Mouse (Mus musculus): Measurements from ENCODE around the gene Plxdc1.

The Plxdc1 gene

DNA sequence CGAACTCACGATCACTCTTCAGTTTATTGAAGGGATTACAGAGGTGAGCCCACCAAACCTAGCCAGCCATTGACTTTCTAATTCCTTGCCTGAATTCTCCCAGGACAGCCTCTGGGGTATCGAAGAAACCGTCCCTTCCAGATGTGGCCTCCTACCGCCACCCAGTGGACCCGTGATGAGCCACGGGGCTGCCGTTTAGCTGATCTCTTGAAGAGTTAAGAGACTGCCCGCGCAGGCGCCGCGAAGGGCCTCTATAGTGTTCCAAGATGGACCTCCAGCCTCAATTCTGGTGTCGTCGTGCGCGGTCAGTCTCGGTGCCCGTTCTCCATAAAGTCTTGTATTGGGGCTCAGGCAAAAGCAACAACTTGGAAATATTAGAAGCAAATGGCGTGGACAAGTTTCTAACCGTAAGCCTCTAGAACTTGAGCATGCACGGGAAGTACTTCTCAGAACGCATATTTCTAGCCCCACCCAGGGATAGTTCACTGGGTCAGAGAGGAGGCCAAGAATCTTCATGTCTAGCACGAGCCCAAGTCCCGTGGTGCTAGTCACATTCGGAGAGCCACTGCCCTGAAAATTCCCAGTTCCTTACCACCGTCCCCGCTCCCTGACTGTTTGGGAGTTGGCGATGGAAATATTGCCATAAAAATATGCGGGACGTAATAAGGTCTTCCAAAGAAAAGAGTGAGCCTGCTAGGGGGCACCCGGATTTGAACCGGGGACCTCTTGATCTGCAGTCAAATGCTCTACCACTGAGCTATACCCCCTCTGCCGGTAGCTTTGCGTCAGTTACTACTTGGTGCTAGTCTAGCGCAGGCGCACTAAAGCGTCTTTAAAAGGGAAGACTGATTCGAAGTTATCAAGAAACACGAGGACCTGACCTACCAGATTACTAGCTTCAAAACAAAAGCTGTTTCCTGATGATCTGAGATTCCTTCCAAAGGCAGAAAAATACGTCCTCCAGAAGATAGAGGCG lies 1.6 kb upstream of the Plxdc1 start:
- DNase-seq, result peak; percentile 94

DNA sequence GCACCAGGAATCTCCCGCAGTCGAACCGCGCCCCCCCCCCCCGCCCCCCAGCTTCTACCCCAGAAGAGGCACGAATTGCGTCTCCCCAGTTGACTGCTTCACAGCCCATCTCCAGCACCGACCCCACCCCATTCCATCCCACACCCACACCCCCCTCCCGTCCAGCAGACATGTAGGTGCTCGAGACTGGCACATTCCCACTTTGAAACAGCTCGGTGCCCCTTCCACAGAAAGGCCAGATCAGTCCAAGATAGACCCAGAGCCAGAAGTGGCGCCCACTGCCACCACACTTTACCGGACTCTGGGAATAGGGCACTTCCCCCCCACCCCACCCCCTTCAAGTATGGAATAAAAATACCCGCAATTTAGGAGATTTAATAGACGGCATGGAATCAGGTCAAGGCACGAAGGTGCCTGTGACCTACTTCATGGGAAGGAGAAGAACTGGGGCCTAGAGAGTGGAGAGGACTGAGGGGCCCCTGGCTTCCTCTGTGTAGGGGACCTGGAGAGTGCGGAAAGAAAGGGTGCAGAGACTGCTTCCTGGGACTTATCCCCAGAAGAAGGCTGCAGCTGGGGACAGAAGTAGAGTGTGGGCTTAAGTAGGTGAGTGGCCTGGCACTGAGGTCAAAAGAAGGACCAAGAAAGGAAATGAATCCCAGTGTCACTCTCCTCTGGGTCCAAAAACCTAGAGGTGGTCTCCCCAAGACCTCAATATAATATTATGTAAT lies 658 bp upstream of the Plxdc1 start:
- DNase-seq, result peak; percentile 47

DNA sequence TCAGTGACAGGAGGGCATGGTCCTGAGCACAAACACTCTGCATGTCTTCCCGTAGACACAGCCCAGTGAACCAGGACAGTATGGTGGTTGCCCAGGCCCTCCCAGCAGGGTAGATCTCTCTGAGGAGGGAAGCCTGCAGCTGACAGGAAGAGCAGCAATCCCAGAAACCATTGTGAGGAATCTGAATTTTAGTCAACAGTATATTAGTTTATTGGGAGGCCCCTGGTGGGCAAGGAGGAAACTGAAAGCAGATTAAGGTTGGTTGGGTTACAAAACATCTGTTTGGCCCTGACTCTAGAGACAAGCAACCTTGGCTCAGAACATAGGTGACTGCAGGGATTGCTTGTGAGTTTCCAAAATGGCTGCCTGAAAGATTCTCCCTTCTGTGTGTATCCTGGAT lies 2.3 kb downstream of the Plxdc1 start:
- peak; percentile 61 for DNase-seq

DNA sequence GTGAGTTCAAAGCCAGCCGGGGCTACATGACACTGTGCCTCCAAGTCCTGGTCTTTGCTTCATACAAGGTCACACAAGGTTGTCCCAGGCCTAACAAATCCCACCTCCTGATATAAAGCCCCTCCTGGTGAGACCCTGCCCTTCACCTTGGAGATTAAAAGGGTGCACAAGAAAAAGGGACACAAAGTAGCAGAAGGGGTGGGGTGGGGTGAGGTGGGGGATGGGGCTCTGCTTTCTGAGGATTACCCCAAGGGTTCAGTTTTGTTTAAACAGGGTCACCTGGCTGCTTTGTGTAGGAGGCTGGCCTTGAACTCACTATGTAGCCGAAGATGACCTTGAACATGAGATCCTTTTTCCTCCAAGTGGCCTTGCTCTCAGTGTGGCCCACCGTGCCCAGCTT lies 2.7 kb downstream of the Plxdc1 start:
- DNase-seq, result no peak

DNA sequence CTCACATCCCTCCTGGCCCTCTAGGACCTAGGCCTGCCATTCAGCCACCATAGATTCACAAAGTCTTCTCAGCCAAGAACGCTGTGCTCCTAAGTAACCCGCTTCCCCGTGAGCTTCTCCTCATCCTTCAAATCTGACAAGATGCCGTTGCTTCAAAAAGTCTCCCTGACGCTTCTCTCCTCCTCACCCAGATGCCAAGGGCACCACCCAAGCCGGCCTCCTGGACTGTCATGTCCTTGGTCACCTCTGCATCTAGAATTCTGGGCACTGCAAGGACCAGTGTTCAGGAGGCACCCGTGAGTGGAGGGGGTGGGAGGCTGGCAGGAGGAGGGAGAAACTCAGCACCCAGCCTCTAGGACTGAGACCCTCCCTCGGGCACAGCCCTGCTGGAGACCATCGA lies 3.5 kb downstream of the Plxdc1 start:
- DNase-seq, result no peak

DNA sequence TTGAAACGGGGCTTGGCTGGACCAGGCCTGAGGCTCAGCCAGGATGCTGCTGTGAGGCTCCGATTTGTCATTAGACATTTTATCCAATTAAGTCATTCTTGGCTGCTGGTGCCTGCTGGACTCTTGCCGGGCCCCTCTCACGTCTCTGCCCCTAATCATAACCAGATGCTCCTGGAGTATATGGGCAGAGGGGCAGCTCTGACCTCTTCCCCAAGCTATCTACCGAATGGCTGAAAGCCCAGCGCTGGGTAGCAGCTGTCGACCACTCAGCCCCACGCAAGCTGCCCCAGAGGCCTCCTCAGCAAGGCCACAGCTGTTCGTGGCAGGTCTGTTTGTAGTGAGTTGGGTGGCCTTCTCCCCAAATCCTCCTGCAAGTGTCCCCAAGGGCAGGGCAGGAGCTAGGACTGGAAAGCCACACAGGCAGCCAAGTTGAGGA lies 5.7 kb downstream of the Plxdc1 start:
- DNase-seq, result no peak

DNA sequence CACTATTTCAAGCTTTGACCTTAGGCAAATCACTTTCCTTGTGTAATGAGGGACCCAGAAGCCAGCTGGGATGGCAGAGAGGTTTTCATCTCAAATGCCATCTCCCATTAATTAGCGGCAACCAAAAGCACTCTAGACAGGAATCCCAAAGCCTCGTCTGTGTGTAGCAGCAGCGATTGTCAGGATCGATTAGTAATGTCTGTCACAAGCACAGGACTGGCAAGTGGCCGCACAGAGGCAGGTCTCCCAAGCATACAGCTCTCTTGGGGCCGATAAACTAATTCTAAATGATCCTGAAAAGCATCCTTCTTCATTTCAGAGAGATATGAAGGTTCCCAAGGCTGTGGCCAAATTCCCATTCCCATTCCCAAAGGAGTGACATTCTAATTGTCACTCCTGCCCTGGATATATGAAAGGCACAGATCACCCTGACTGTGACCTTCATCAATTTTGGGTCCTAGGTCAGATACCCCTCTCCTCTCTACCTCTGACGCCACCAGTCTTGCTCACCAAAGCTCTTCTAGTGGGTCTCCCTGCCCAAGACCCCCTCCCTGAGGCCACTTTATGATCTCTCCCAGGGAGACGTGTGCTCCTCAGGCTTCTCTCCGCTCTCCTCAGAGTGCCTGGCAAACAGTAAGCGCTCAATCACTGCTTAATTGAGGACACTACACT lies 6.3 kb downstream of the Plxdc1 start:
- no peak for DNase-seq

DNA sequence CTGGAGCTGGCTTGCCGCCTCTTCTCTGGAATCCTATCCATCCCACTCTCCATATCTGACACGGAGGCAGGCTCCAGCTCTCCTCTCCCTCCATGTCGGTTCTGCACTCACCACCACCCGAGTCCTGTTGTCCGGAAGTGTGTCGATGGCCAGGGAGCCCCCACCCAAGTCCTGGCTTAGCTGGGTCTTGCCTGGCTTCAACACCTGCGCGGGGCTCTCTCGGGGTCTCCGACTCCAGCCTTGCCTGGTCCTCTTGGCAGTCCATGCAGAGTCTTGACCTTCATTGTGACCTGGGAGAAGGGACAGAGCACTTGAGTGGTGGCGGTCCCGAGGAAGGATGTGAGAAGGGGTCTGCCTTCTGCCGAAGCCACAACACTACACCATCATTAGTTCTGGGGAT lies 7.9 kb downstream of the Plxdc1 start:
- no peak for DNase-seq

DNA sequence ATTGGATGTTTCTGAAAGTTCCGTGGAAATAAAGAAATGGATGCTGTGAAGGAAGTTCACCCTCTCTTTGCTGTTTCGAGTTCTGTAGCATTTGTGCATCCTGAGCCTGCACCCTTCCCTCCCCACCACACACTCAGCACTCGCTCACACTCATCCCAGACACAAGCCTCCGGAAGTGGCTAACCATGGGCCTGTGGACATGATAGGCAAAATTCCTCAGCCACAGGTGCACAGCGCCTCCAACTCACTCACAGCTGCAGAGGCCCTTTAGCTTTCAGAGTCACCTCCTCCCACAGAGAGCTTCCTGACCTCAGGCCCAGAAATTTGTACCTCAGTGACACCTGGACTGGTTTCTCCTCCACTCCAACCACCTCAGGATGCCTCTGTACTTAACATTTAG lies 8.4 kb downstream of the Plxdc1 start:
- DNase-seq, result peak; percentile 83

DNA sequence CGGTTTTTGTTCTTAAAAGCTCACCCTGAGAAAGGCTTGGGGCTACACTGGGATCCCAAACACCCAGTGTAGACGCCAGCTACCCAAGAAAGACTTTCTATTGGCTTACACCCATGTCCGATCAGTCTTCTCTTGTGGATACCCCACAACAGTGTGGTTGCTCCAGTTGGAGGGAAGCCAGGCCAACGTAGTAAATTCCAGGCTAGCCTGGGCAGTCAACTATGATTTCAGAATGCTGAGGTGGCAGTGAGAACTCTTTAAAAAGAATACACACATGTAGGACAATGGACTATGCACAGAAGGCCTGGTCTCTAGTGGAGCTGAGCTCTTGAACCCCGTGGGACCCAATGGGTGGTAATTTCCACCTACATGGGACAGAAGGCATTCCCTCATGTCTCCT lies 11.5 kb downstream of the Plxdc1 start:
- DNase-seq, result no peak

DNA sequence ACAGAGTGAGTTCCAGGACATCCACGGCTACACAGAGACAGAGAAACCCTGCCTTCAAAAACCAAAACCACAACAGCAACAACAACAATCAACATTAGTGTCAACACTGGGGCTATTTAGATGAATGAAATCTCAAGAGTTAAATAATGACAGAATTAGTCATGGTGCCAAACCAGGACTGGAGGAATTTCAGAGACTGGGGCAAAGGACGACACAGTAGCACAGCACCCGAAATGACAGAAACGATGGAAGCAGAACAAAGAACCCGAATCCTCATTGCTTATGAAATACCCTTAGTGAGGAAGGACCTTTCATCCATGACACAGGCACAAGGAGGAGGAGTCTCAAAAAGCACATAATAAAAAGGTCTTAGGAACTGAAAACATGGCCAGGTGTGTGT lies 12.1 kb downstream of the Plxdc1 start:
- DNase-seq, result no peak

DNA sequence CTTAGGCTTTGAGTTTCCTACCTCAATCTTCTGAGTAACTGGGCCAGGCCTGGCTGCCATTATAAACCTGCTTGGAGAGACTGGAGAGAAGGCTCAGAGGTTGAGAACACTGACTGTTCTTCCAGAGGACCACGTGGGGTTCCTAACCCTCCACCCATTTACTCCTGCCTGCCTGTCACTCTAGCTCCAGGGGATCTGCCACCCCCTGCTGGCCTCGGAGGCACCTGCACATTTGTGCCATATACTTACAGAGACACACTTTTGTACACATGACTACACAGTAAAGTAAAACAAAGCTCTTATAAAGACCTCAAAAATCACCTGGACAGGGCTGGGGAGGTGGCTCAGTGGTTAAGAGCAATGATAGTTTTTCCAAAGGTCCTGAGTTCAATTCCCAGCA lies 13.8 kb downstream of the Plxdc1 start:
- no peak for DNase-seq

DNA sequence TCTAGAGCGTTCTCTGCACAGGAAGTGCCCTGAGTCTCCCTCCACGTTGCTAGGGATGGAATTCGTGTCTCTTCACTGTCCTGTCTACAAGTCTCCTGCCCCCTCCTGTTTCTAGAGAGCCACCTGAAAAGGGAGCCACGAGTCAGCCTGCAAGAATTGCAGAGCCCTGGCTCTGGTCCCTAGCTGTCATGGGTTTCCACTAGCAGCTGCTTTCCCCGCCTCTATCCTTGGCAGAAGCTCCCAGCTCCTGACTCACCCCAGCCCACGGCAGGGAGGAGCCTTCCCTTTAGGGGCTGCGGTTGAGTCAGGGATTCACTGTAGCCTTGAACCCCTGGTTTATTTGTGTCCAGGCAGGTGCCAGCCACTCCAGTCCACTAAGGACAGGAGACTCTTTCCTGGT lies 15.0 kb downstream of the Plxdc1 start:
- DNase-seq, result no peak

DNA sequence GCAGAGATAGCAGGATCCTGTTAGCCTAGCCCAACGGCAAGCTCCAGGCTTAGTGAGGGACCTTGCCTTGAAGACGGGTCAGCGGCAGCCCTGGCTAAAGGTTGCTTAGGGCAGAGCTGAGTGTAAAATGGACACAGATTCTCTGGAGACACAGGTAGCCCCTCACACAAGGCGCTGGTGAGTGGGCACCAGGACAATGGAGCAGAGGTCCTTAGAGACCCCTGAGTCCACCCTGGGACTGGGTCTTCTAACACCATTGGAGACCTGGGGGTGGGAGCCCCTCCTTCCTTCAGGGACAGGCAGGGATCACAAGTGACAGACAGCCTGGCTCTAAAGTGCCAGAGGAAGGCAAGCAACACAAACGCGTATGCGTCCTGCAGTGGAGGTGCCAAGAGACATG lies 15.5 kb downstream of the Plxdc1 start:
- no peak for DNase-seq

DNA sequence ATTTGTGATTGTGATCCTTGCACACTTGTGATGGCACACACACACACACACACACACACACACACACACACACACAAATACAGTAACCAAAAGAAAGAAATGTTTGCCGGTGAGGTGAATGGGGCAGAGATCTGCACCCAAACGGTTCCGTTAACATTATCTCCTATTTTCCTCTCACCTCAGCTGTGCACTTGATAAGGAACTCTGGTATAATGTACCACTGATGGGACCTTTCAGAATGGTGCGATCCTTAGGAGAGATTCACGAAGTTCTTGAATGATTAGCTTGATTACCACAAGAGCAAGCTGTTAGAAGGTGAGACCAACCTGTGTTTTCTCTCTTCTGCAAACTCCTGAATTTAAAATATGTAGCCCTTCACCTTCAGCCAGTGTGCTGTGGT lies 17.9 kb downstream of the Plxdc1 start:
- no peak for DNase-seq

DNA sequence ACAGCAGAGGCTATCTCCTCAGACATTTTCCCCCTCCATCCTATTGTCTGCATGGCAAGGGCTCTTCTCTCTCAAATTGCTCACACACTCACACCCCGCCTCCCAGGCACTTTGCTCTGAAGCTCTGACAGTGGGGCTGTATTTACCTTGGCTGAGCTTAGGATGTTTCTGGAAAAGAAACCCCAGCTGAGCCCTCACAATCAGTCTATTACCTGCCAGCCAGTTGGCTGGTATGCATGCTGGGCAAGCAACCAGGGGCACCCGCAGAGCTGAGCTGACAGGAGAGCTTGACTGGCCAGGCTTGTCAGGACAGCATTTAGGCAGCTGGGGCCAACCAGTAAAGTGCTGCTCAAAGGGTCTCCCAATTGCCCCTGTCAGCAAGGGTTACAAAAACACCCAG lies 19.1 kb downstream of the Plxdc1 start:
- no peak for DNase-seq

DNA sequence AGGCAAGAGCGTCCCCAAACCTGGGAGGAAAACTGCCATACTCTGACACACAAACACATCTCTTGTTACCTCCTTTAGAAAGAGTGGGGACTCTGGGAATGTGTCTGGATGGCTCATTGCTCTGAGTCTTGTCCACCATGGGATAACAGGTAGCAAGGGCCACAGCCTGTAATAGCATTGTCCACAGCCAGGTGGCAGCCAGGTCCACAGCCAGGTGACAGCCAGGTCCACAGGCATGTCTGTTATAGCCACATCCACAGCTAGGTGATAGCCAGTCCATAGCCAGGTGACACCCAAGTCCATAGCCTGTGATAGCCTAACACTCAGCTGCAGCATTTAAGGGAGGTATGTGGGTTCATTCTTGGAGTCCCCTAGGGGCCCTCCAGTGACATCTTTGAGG lies 25.3 kb downstream of the Plxdc1 start:
- peak; percentile 52 for DNase-seq

DNA sequence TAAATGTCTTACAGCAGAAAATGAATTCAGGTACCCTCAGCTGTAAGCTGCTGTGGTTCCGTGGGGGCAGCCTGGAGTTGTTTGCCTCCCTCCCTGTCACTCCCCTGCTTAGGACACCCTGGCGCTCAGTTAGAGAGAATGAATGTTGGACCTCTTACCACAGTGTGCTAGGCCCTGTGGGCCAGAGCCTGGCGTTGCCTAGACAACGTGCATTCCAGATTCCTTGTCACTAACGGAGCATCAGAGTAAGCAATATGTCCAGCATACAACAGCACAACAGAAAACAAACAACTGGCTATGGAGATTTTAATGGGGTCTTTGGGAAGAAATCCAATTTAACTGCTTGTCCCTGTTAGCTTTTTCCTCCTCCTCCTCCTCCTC lies 27.0 kb downstream of the Plxdc1 start:
- DNase-seq, result no peak

DNA sequence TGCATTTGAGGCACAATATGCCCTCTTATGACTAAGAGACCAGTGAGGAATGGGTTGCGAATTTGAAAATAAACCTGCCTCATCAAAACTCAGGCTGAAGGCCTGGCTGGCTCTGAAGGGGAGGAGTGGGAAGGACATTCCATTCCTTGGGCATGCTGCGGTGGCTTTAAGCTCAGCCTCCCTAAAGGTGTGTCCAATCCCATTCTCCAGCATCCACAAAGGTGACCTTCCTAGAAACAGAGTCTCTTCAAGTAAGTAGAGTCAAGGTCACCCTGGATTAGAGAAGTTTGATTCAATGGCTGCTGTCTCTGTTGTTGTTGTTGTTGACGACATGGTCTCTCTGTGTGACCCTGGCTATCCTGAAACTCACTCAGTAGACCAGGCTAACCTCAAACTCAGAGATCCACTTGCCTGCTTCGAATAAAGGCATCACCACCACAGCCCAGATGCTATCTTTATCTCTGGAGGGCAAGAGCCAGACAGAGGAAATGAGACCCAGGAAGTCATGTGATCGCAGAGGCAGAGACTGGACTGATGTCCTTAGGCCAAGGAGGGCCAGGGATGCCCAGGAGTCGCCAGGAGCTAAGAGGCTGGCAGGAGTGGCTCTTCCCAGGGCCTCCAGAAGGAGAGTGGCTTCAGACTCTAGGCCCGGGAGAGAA lies 27.5 kb downstream of the Plxdc1 start:
- no peak for DNase-seq

DNA sequence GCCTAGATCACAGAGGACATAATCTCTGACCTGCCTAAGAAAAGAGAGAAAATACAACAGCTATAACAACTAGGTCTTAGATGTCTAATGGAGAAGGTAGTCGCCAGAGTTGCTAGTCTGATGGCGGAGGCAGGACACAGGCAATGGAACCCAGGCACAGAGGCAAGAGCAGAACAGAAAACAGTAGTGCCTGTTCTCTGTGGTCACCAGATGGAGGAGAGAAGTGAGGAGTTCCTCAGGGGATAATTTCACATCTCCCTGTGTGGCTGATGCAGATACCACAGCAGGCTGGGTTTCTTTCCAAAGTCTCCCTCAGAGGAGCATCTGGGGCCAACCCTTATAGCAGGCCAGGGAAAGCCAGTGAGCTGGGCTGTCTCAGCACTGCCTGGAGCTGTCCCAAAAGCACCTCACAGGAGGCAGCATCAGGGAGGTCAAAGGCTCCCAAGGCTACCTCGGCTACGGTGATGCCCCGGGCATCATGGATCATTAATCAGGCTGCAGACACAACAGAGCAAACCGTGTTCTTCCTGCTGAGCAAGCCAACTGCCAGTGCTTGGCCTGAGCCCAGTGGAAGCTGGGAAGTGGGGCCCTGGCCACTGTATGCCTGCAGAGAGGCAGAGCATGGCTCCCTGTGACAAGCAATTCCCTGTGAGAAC lies 29.2 kb downstream of the Plxdc1 start:
- no peak for DNase-seq

DNA sequence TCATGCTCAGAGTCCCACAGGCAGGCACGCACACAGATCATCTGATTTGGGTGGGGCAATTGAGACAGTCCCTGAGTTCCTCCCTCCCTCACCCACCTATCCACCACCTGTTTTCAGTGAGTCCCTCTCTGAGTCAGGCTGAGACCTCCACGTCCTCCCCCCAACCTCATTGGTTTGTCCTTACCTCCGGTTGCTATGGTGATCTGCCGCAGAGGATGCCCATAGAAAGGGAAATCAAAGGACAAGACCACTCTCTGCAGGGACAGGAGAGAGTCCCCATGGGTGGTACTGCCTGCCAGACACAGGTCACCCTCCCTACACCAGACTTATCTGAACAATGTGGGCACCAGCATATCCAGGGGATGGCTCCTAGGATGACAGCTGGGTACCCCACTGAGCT lies 30.3 kb downstream of the Plxdc1 start:
- DNase-seq, result no peak

DNA sequence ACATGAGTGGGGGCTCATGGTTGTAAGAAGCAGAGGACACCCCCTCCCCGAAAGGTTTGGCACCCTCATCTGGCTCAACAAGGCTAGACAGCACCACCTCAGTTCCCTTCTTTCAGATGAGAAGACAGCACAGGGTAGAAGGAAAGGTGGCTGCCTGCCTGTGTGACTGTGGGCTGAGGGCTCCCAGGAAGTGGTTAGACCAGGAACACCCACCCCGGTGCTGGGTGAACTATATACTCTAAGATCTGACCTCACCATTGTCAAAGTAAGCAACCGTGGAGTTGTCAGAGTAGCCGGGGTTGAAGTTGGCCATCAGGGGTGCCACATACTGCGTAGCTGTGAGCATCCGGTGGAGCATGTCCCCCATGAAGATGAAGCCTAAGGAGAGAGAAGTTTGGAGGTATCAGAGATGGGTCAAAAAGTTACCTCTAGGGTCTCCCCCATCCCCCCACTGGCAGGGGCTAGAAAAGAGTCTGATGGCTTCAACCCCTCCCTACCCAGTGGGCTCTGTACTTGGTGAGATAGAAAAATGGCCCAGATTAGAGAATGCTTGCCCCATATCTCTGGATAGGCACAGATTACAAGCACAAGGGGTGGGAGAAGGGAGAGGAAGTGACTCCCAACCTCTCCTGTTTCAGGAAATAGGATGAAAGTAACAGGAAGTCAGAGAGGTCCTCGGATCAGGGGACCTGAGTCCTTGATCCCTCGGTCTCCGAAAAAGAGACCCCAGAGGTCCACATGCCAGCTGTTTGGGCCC lies 30.9 kb downstream of the Plxdc1 start:
- peak; percentile 78 for DNase-seq

Data from thymus, postnatal 14 days (tissue).